Mouse (Mus musculus): ENCODE data around the gene Sohlh1. TPM values are rescaled to one million over a fixed set of nuclear protein-coding genes. Genes with fewer than 3 reads are reported as not detected.

Sohlh1 gene
- polyA plus RNA-seq, 1 experiment: 0.18 TPM

- no peak for TF ChIP-seq POLR2A (IDR thresholded peaks at IDR 0.05; ENCODE audit: control insufficient read depth, extremely low read depth, insufficient read depth, low read length, poor library complexity)
- no peak for TF ChIP-seq CTCF (IDR thresholded peaks at IDR 0.05; ENCODE audit: borderline replicate concordance, control insufficient read depth, extremely low read depth, insufficient read depth, low read length, poor library complexity)
- Histone ChIP-seq H3K4me1 (replicated peaks; ENCODE audit: control insufficient read depth, insufficient read depth, low read length) (no peaks in the 10 kb centered on the region), H3K4me3 (ENCODE audit: control insufficient read depth, insufficient read depth, low read length) (no peak within 1 kb of the TSS), H3K27ac (ENCODE audit: control insufficient read depth, insufficient read depth, low read length) (no peak within 1 kb of the TSS), H3K27me3 (ENCODE audit: control insufficient read depth, insufficient read depth, low read length) (no peaks in the 10 kb centered on the region; the same call in none of the 2 replicates), H3K36me3 (ENCODE audit: control insufficient read depth, insufficient read depth, low read length) (no peaks in the 10 kb centered on the region)
- 5% methylated on average over 53 of the region's 53 CpGs for WGBS
- no peak for DNase-seq
Observed at GRCm38 (mm10) chr2:25863337-25864131, 16.5 kb upstream of the Sohlh1 start, which contains the start of gene Kcnt1. Gene Kcnt1 (plus strand): TSS chr2:25863734.

DNA sequence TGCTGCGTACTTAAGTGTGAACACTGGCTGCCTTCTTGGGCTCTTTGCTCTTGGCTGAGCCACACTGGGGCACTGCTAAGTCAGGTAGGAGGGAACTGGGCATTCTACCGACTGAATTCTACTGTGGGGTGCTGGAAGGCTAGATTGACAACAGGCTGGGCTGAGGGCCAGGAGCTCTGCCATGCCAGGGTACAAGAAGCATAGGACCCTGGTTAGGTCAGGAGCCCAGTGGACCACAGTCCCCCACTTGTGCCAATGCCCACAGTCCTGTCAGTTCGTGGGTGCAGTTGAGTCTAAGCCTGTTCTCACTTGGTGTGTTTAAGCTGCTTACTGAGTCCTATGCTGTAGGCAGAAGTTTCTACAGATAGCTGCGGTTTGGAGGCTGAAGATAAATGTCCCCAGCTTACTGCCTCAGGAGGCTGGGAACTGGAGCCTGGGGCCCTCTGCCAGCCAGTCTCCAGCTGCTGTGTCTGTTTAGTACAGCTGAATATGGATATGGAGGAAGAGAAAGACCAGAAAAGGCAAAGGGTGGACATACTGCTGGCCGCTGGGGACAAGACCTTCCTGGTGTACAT, 15.7 kb upstream of the Sohlh1 start:
- no peaks in the 10 kb centered on the region; the same call in none of the 2 replicates for H3K27me3 ChIP-seq (ENCODE audit: control insufficient read depth, insufficient read depth, low read length)
- no peak for DNase-seq
- H3K4me1 ChIP-seq (replicated peaks; ENCODE audit: control insufficient read depth, insufficient read depth, low read length): no peaks in the 10 kb centered on the region
- H3K4me3 ChIP-seq (ENCODE audit: control insufficient read depth, insufficient read depth, low read length): no peak overlapping the region
- 81% methylated on average over 5 of the region's 5 CpGs for WGBS
- no peak overlapping the region for H3K27ac ChIP-seq (ENCODE audit: control insufficient read depth, insufficient read depth, low read length)
- H3K36me3 ChIP-seq (ENCODE audit: control insufficient read depth, insufficient read depth, low read length): no peaks in the 10 kb centered on the region
- no peak for TF ChIP-seq CTCF (IDR thresholded peaks at IDR 0.05; ENCODE audit: borderline replicate concordance, control insufficient read depth, extremely low read depth, insufficient read depth, low read length, poor library complexity)
- TF ChIP-seq POLR2A (IDR thresholded peaks at IDR 0.05; ENCODE audit: control insufficient read depth, extremely low read depth, insufficient read depth, low read length, poor library complexity): no peak

DNA sequence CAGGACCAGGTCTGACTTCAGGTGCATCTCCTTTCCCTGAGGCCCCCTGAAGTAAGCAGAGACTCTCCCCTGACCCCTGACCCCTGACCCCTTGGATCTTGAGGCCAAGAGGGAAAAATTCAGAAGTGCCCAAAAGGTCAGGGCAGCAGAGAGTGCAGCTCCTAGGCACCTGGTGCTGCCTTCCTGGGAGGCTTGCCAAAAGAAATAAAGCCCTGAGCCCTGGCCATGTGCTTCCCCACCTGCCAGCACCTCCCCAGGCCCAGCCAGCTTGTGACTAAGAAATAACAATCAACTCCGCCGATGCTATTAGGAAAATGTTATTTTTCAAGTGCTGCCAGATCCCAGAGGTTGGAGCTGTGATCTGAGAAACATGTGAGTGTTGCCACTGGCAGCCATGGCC, 15.0 kb upstream of the Sohlh1 start:
- Histone ChIP-seq H3K27ac (ENCODE audit: control insufficient read depth, insufficient read depth, low read length) (no peak overlapping the region), H3K4me3 (ENCODE audit: control insufficient read depth, insufficient read depth, low read length) (no peak overlapping the region), H3K27me3 (ENCODE audit: control insufficient read depth, insufficient read depth, low read length) (no peaks in the 10 kb centered on the region; the same call in none of the 2 replicates), H3K36me3 (ENCODE audit: control insufficient read depth, insufficient read depth, low read length) (no peaks in the 10 kb centered on the region), H3K4me1 (replicated peaks; ENCODE audit: control insufficient read depth, insufficient read depth, low read length) (no peaks in the 10 kb centered on the region)
- no peak for DNase-seq
- TF ChIP-seq POLR2A (IDR thresholded peaks at IDR 0.05; ENCODE audit: control insufficient read depth, extremely low read depth, insufficient read depth, low read length, poor library complexity) (no peak), CTCF (IDR thresholded peaks at IDR 0.05; ENCODE audit: borderline replicate concordance, control insufficient read depth, extremely low read depth, insufficient read depth, low read length, poor library complexity) (no peak)
- 91% methylated on average over 2 of the region's 2 CpGs for WGBS

- no peak overlapping the region for H3K4me3 ChIP-seq (ENCODE audit: control insufficient read depth, insufficient read depth, low read length)
- TF ChIP-seq POLR2A (IDR thresholded peaks at IDR 0.05; ENCODE audit: control insufficient read depth, extremely low read depth, insufficient read depth, low read length, poor library complexity): no peak
- TF ChIP-seq CTCF (IDR thresholded peaks at IDR 0.05; ENCODE audit: borderline replicate concordance, control insufficient read depth, extremely low read depth, insufficient read depth, low read length, poor library complexity): no peak
- no peaks in the 10 kb centered on the region for H3K4me1 ChIP-seq (replicated peaks; ENCODE audit: control insufficient read depth, insufficient read depth, low read length)
- DNase-seq: no peak
- H3K27me3 ChIP-seq (ENCODE audit: control insufficient read depth, insufficient read depth, low read length): no peaks in the 10 kb centered on the region; the same call in none of the 2 replicates
- 94% methylated on average over 3 of the region's 3 CpGs for WGBS
- H3K36me3 ChIP-seq (ENCODE audit: control insufficient read depth, insufficient read depth, low read length): no peaks in the 10 kb centered on the region
- no peak overlapping the region for H3K27ac ChIP-seq (ENCODE audit: control insufficient read depth, insufficient read depth, low read length)
Observed at GRCm38 (mm10) chr2:25859891-25860290, 12.8 kb upstream of the Sohlh1 start.

DNA sequence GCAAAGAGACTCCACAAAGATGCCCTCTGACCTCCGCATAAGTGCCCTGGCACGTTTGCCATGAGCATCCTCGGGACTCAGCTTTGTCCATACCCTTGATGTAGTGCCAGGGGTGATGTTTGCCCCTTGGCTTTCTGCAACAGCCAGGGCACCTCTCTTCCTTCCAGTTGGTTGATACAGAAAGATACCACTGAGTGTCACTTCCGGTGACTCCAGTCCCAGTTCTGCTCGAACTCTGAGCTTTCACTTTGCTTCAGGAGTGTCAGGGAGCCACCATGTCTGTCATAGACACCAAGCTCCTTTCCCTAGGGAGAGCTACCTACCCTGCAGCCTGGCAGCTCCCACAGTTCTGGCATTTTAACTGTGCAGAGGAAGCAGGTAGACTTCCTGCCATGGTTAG, 7.0 kb upstream of the Sohlh1 start:
- H3K27ac ChIP-seq (ENCODE audit: control insufficient read depth, insufficient read depth, low read length): no peak overlapping the region
- H3K27me3 ChIP-seq (ENCODE audit: control insufficient read depth, insufficient read depth, low read length): no peaks in the 10 kb centered on the region
- 0 out of 2 replicates have a peak, but pooled peaks cover 4% of the 10 kb centered on the region for H3K4me1 ChIP-seq (replicated peaks; ENCODE audit: control insufficient read depth, insufficient read depth, low read length)
- WGBS: 40% methylated on average over 5 of the region's 5 CpGs
- peak; percentile 10 for DNase-seq
- H3K36me3 ChIP-seq (ENCODE audit: control insufficient read depth, insufficient read depth, low read length): no peaks in the 10 kb centered on the region
- TF ChIP-seq CTCF (IDR thresholded peaks at IDR 0.05; ENCODE audit: borderline replicate concordance, control insufficient read depth, extremely low read depth, insufficient read depth, low read length, poor library complexity): no peak
- no peak for TF ChIP-seq POLR2A (IDR thresholded peaks at IDR 0.05; ENCODE audit: control insufficient read depth, extremely low read depth, insufficient read depth, low read length, poor library complexity)
- H3K4me3 ChIP-seq (ENCODE audit: control insufficient read depth, insufficient read depth, low read length): peak overlapping the region; percentile 27

GRCm38 (mm10) chr2:25852626-25853025, 5.6 kb upstream of the Sohlh1 start:
- no peak for DNase-seq
- Histone ChIP-seq H3K27ac (ENCODE audit: control insufficient read depth, insufficient read depth, low read length) (no peak overlapping the region), H3K4me3 (ENCODE audit: control insufficient read depth, insufficient read depth, low read length) (no peak overlapping the region), H3K4me1 (replicated peaks; ENCODE audit: control insufficient read depth, insufficient read depth, low read length) (0 out of 2 replicates have a peak, but pooled peaks cover 4% of the 10 kb centered on the region), H3K36me3 (ENCODE audit: control insufficient read depth, insufficient read depth, low read length) (no peaks in the 10 kb centered on the region), H3K27me3 (ENCODE audit: control insufficient read depth, insufficient read depth, low read length) (no peaks in the 10 kb centered on the region)
- TF ChIP-seq CTCF (IDR thresholded peaks at IDR 0.05; ENCODE audit: borderline replicate concordance, control insufficient read depth, extremely low read depth, insufficient read depth, low read length, poor library complexity): no peak
- no peak for TF ChIP-seq POLR2A (IDR thresholded peaks at IDR 0.05; ENCODE audit: control insufficient read depth, extremely low read depth, insufficient read depth, low read length, poor library complexity)
- WGBS: 13% methylated on average over 3 of the region's 3 CpGs
